Mouse (Mus musculus): ENCODE data around the gene Mocs2. TPM values are rescaled to one million over a fixed set of nuclear protein-coding genes. Genes with fewer than 3 reads are reported as not detected.

The Mocs2 gene
- total and polyA plus RNA-seq, 3 experiments: 37.4 to 59.2 TPM; not detected in 1

Other genes with a start within 250 kb of the Mocs2 start
- under 0.01 TPM in 1 of 2 replicates, not detected in the other for gene Itga2, start 113.9 kb downstream of the Mocs2 start, total RNA-seq (2012; rRNA removed)
- gene Itga2, start 113.9 kb downstream of the Mocs2 start, polyA plus RNA-seq (2012; ENCODE audit: insufficient read depth in 1 of 2, insufficient read length in 2 of 2, low read depth in 1 of 2, low replicate concordance in 2 of 2, missing spikeins in 1 of 2): not detected

Data from MEL (cell line).